Mouse (Mus musculus) intestine, embryonic 15.5 days (tissue): ENCODE results near the gene Ccdc88c. TPM values are rescaled to one million over a fixed set of nuclear protein-coding genes. Genes with fewer than 3 reads are reported as not detected.

Experiments used
- ATAC-seq: fragments of 200-750 bp; cut with Nextera tagmentation; 2 replicates; pipeline ENCODE4 v1.8.0; 2017; ENCODE audit warnings: moderate TSS enrichment, moderate library complexity
- H3K27ac ChIP-seq: fragments of 300-500 bp; sonication (generic); 2 replicates; pipeline ENCODE4 v1.5.1; 2015; ENCODE audit warnings: mild to moderate bottlenecking, inconsistent platforms
- H3K27me3 ChIP-seq: fragments of 300-500 bp; sonication (generic); replicated peaks from 2 replicates; pipeline ENCODE4 v1.6.1; 2015; ENCODE audit warnings: inconsistent platforms
- H3K36me3 ChIP-seq: fragments of 300-500 bp; sonication (generic); 2 replicates; pipeline ENCODE4 v1.6.1; 2015; ENCODE audit warnings: inconsistent platforms
- H3K4me1 ChIP-seq: fragments of 300-500 bp; sonication (generic); replicated peaks from 2 replicates; pipeline ENCODE4 v1.6.1; 2015; ENCODE audit warnings: inconsistent platforms
- H3K4me2 ChIP-seq: fragments of 300-500 bp; sonication (generic); replicated peaks from 2 replicates; pipeline ENCODE4 v1.6.1; 2015; ENCODE audit warnings: mild to moderate bottlenecking, inconsistent platforms
- H3K4me3 ChIP-seq: fragments of 300-500 bp; sonication (generic); replicated peaks from 2 replicates; pipeline ENCODE4 v1.5.1; 2015; ENCODE audit warnings: inconsistent platforms
- H3K9ac ChIP-seq: fragments of 300-500 bp; sonication (generic); 2 replicates; pipeline ENCODE4 v1.6.1; 2015; ENCODE audit warnings: inconsistent platforms
- H3K9me3 ChIP-seq: fragments of 300-500 bp; sonication (generic); 2 replicates; pipeline ENCODE4 v1.6.1; 2016; ENCODE audit warnings: inconsistent platforms
- WGBS: fragments of 180-500 bp; shearing (Covaris S2); methylation state at CpG from one replicate; pipeline ENCODE4 v1.1.7; 2015; 5-methylcytosine and 5-hydroxymethylcytosine counted together
- polyA plus RNA-seq: library from polyadenylated mRNA; unstranded; fragments of >200 nt; fragmentation: Nextera tagmentation; extraction: Ambion mirVana; gene quantifications from 2 replicates; pipeline ENCODE4 v1.2.1, GENCODE M21; 2015

Gene Ccdc88c
- polyA plus RNA-seq, 1 experiment from 2014 or later, result 14.9 TPM

DNA sequence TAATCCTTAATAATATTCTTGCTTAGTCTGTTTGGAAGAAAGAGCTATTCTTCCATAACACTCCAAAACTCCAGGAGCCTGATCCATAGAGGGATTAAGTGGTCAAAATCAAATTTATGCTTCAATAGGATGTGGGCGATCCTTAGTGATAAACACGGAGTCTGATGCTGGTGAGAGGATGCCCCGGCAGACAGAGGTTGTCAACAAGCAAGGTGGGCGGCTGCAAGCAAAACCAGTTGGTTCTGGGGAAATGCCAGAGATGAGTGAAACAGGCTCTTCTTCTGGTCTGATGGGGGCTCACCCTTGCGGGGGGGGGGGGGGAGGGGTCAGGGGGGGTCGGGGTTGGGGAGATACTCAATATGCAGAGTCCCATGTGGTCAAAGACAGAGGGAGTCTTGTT lies 152.9 kb downstream of the Ccdc88c start:
- Histone ChIP-seq H3K27me3 (no peaks in the 10 kb centered on the region), H3K36me3 (no peaks in the 10 kb centered on the region), H3K4me2 (no peak overlapping the region), H3K27ac (no peak overlapping the region), H3K4me3 (no peak overlapping the region), H3K4me1 (no peaks in the 10 kb centered on the region), H3K9me3 (no peaks in the 10 kb centered on the region), H3K9ac (no peak overlapping the region)
- ATAC-seq, result no peak
- 52% methylated on average over 5 of the region's 6 CpGs for WGBS

DNA sequence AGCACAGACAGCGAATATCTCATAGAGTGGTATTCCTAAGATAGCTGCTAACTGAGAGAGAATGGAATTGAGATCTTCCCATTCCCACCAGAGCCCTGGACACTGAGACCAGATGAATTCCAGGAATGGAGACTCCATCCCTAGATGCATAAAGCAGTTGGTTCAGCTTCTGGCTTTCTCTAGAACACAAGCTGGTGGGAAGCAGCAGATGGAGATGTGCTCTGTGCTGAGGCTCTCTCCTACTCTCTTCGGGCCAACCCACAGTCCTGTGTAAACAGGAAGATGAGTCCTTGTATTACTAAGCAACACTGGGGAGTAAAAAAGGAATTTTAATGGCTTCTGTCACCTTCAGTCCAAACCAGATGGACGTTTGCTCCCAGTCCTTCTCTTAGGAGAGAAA lies 153.3 kb downstream of the Ccdc88c start:
- H3K9me3 ChIP-seq, result no peaks in the 10 kb centered on the region
- H3K4me1 ChIP-seq, result no peaks in the 10 kb centered on the region
- no peak overlapping the region for H3K4me2 ChIP-seq
- H3K27me3 ChIP-seq, result no peaks in the 10 kb centered on the region
- no peak overlapping the region for H3K9ac ChIP-seq
- no peaks in the 10 kb centered on the region for H3K36me3 ChIP-seq
- no peak overlapping the region for H3K4me3 ChIP-seq
- no peak overlapping the region for H3K27ac ChIP-seq
- ATAC-seq, result no peak
- WGBS, result 36% methylated on average over 3 of the region's 3 CpGs

DNA sequence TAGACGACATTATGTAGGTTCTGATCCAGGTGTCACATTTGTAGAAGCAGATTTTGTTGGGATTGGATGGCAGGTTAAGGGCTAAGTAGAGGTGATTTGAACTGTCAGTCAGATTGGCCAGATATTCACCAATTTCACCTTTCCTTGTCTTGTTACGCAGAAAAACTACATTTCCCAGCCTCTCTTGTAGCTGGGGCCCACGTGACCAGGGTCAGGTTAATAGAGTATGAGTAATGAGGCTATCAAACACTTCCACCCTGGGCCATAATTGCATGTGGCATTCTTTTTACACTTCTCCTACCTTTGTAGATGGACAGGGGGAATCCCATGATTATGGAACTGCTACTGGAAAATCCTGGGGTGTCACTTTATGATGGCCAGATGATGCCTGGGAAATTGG lies 155.2 kb downstream of the Ccdc88c start:
- no peak overlapping the region for H3K4me3 ChIP-seq
- H3K27ac ChIP-seq, result no peak overlapping the region
- ATAC-seq, result no peak
- no peak overlapping the region for H3K4me2 ChIP-seq
- 73% methylated on average over 3 of the region's 3 CpGs for WGBS
- no peak overlapping the region for H3K9ac ChIP-seq
- no peaks in the 10 kb centered on the region for H3K36me3 ChIP-seq
- no peaks in the 10 kb centered on the region for H3K9me3 ChIP-seq
- no peaks in the 10 kb centered on the region for H3K4me1 ChIP-seq
- no peaks in the 10 kb centered on the region for H3K27me3 ChIP-seq

DNA sequence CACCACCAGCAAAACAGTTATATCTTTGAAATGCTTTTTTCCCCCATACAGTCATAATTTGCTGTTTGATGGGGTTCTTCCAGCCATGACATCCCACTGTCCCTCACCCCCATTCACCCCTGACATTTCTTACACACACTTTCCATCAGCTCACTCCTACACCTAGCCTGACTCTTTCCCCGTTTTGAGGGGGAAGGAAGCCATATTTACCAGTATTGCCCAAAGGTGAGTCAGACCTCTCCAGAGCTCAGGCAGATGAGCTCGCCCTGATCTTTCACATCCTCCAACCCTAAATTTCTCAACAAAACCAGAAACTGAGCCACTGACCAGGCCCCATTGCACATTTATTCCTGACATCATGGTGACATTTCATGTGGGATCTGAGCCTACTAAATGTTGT lies 157.0 kb downstream of the Ccdc88c start:
- Histone ChIP-seq H3K9me3 (no peaks in the 10 kb centered on the region), H3K9ac (no peak overlapping the region), H3K4me2 (no peak overlapping the region), H3K27me3 (no peaks in the 10 kb centered on the region), H3K36me3 (no peaks in the 10 kb centered on the region), H3K4me3 (no peak overlapping the region), H3K4me1 (no peaks in the 10 kb centered on the region), H3K27ac (no peak overlapping the region)
- WGBS, result 77% methylated on average over 2 of the region's 2 CpGs
- no peak for ATAC-seq

DNA sequence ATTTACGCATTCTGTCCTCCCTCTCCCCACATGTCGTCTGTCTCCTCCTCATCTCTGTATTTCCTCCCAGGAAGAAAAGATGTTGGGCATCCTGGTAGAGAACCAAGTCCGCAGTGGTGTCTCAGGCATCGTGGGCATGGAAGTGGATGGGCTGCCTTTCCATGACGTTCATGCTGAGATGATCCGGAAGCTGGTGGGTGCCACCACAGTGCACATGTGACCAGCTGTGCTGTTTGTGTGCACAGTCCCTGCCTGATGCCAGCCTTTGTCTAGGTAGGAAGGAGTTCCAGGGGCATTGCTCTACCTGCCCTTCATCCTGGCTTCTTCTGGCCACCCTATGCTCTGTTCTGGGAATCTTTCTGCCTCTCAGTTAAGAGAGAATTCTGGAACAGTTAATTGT lies 157.6 kb downstream of the Ccdc88c start:
- ATAC-seq, result no peak
- no peak overlapping the region for H3K4me3 ChIP-seq
- H3K4me1 ChIP-seq, result no peaks in the 10 kb centered on the region
- H3K27me3 ChIP-seq, result no peaks in the 10 kb centered on the region
- H3K9ac ChIP-seq, result no peak overlapping the region
- no peak overlapping the region for H3K4me2 ChIP-seq
- no peaks in the 10 kb centered on the region for H3K9me3 ChIP-seq
- H3K27ac ChIP-seq, result no peak overlapping the region
- no peaks in the 10 kb centered on the region for H3K36me3 ChIP-seq
- WGBS, result 89% methylated on average over 6 of the region's 6 CpGs

DNA sequence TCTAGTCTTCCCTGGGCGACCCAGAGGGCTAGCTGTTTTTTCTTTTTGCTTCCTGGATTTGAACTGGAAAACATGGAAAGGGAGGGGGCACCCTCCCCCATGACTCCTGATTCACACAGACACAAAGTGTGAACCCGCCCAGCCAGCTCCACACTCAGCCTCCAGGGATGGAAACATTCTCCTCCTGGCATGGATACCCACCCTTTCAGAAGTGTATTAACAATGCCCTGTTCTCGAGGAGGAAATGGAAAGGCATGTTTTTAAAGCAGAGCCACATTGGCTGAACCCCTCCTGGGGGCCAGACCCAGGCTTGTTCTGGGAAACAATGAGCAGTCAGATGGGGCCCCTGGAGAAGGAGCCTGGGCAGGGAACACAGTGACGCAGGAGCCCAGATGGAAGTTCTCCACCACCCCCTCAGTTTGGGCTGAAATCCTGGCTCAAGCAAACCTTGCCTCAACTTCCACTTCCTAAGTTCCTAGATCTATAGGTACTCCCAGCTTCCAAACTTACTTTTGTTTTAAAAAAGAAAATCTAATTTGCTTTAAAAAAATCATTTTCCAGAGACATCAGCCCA lies 160.7 kb downstream of the Ccdc88c start:
- H3K36me3 ChIP-seq, result no peaks in the 10 kb centered on the region
- H3K4me2 ChIP-seq, result no peak overlapping the region
- 64% methylated on average over 4 of the region's 4 CpGs for whole genome bisulfite sequencing
- H3K9me3 ChIP-seq, result no peaks in the 10 kb centered on the region
- no peak for ATAC-seq
- no peak overlapping the region for H3K9ac ChIP-seq
- no peaks in the 10 kb centered on the region for H3K27me3 ChIP-seq
- H3K4me1 ChIP-seq, result no peaks in the 10 kb centered on the region
- H3K4me3 ChIP-seq, result no peak overlapping the region
- H3K27ac ChIP-seq, result no peak overlapping the region

DNA sequence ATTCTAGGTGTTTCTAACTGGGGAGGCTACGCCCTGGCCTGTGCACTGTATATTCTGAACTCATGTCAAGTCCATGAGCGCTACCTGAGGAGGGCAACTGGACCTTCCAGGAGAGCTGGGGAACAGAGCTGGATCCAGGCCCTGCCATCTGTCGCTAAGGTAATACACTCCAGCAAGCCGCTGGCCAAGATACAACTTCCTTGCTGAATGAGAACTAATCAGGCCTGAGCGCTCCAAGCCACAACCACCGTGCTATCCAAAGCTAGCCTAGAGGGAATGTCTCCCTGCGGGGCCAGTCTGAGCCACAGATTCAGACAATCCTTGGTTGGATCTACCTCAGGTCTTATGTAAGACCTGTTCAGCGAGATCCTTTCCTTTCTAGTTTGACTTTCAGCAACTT lies 161.8 kb downstream of the Ccdc88c start:
- H3K27ac ChIP-seq, result no peak overlapping the region
- H3K9ac ChIP-seq, result no peak overlapping the region
- WGBS, result 91% methylated on average over 8 of the region's 8 CpGs

DNA sequence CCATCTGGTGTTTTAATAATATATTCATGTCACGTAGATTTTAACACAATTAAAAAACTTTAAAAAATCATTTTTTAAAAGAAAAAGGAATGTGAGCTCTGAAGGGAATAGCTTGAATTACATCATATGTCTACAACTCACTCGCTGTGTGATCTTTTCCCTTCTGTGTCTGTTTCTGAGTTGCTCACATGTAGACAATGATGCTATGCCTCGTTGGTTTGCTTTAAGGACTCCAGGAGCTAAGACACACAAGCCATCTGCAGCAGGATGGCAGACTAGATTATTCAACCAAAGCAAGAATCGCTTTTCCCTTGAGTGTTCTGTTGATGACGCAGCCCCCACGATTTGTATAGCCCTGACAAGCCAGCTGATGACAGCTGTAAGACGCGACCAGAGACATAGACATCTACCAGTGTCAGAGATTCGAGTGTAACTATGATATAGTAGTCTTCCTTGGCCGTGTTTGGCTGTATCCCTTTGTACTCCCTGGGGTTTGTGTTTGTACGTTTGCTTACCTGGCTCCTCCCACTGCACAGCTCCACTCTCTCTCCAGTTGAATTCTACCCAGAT lies 163.3 kb downstream of the Ccdc88c start:
- Histone ChIP-seq H3K9me3 (no peaks in the 10 kb centered on the region), H3K4me1 (no peaks in the 10 kb centered on the region), H3K27ac (no peak overlapping the region), H3K9ac (no peak overlapping the region), H3K36me3 (no peaks in the 10 kb centered on the region), H3K4me3 (no peak overlapping the region), H3K4me2 (no peak overlapping the region), H3K27me3 (no peaks in the 10 kb centered on the region)
- WGBS, result 74% methylated on average over 11 of the region's 11 CpGs
- no peak for ATAC-seq

More for the DNA sequence above, 161.8 kb downstream of the Ccdc88c start:
- Histone ChIP-seq H3K27me3 (no peaks in the 10 kb centered on the region), H3K4me3 (no peak overlapping the region), H3K4me2 (no peak overlapping the region), H3K36me3 (no peaks in the 10 kb centered on the region), H3K9me3 (no peaks in the 10 kb centered on the region), H3K4me1 (no peaks in the 10 kb centered on the region)
- ATAC-seq, result no peak

DNA sequence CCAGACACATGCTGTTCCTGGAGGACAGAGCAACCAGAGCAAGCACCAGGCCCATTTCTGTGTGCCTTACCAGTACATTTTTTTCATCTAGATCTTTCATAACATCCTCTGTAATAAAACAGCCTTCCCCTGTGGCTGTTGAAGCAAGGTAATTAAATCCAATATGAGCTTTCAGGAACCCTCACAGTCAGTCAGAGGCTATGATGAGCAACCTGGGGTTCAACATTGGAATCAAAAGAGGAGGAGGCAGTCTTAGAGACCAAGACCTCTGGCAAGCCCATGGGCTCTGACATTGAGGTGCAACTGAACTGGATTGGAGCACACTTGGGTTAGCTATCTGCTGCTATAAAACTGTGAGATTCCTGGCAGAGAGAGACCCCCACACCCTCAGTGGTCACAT lies 163.8 kb downstream of the Ccdc88c start:
- H3K27ac ChIP-seq, result no peak overlapping the region
- no peak overlapping the region for H3K4me3 ChIP-seq
- H3K9me3 ChIP-seq, result no peaks in the 10 kb centered on the region
- H3K9ac ChIP-seq, result no peak overlapping the region
- H3K4me1 ChIP-seq, result no peaks in the 10 kb centered on the region
- no peak for ATAC-seq
- no peak overlapping the region for H3K4me2 ChIP-seq
- no peaks in the 10 kb centered on the region for H3K36me3 ChIP-seq
- no peaks in the 10 kb centered on the region for H3K27me3 ChIP-seq

DNA sequence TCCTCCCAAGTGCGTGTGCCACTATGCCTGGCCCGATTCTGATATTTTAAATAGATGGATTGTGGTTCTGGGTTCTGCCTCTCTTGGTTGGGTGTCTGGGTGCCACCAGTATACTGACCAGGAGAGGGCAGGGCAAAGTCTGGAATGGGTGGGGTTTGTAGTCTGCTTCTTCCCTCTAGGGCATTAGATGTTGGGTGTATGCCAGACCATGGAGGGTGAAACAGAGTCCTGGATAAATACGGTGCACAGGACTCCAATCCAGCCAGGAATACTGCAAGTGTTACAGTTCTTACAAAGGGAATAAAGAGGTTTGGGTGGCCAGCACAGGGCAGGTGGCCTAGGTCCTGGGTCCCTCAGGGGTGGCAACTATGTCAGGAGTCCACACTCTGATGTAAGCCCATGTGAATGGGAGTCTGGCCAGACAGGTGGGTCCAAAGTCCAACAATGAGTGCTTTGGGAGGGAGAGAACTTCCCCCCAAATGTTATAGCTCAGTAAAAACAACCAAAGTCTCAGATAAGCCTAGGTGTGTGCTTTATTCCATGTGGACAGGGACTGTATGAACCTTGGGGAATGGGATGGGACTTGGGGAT lies 165.9 kb downstream of the Ccdc88c start:
- 77% methylated on average over 3 of the region's 3 CpGs for WGBS
- no peak overlapping the region for H3K4me3 ChIP-seq
- no peaks in the 10 kb centered on the region for H3K4me1 ChIP-seq
- no peak overlapping the region for H3K4me2 ChIP-seq
- H3K36me3 ChIP-seq, result no peaks in the 10 kb centered on the region
- no peaks in the 10 kb centered on the region for H3K27me3 ChIP-seq
- H3K9ac ChIP-seq, result no peak overlapping the region
- H3K27ac ChIP-seq, result no peak overlapping the region
- ATAC-seq, result peak; percentile 55; the same call in 1 of the 2 replicates
- no peaks in the 10 kb centered on the region for H3K9me3 ChIP-seq

DNA sequence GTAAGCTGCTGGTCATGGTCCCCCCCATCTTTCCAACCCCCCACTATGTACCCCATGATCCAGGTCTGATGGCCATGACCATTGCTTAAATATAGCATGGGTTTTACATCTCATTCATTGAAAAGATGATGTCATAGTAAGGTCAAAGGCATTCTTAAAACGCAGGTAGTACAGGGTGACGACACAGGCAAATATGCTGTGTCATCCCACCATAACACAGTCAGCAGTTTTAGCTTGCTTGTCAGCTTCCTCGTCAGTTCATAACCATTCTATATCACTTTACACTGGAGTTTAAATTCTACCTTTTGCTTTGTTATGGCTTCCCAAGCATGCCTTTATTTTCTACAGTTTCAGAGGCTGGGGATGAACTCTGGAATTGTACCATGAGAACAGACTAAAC lies 166.6 kb downstream of the Ccdc88c start:
- Histone ChIP-seq H3K27me3 (no peaks in the 10 kb centered on the region), H3K27ac (no peak overlapping the region), H3K36me3 (no peaks in the 10 kb centered on the region), H3K4me3 (no peak overlapping the region), H3K4me2 (no peak overlapping the region), H3K9ac (no peak overlapping the region), H3K4me1 (no peaks in the 10 kb centered on the region), H3K9me3 (no peaks in the 10 kb centered on the region)
- WGBS, result 73% methylated on average over 3 of the region's 3 CpGs
- ATAC-seq, result no peak
